Mouse (Mus musculus) forebrain, postnatal 0 days (tissue): ENCODE measurements around the gene Hnrnpa0. TPM values are rescaled to one million over a fixed set of nuclear protein-coding genes. Genes with fewer than 3 reads are reported as not detected.

Experiments used
- ATAC-seq: fragments of 200-750 bp; cut with Nextera tagmentation; 2 replicates; pipeline ENCODE4 v1.8.0; 2017; ENCODE audit warnings: mild to moderate bottlenecking, moderate library complexity
- DNase-seq: peaks from one replicate; pipeline ENCODE4 v3.0.0-alpha.2; 2015
- H3K27ac ChIP-seq: fragments of 300-500 bp; sonication (generic); 2 replicates; pipeline ENCODE4 v1.5.1; 2014; ENCODE audit warnings: low read depth, mild to moderate bottlenecking, antibody characterized with exemption, low read length, moderate library complexity, mixed read lengths
- H3K27me3 ChIP-seq: fragments of 300-500 bp; sonication (generic); 2 replicates; pipeline ENCODE4 v1.6.1; 2014; ENCODE audit warnings: mild to moderate bottlenecking, low read length, mixed read lengths; ENCODE audit not compliant: insufficient read depth
- H3K36me3 ChIP-seq: fragments of 300-500 bp; sonication (generic); 2 replicates; pipeline ENCODE4 v1.6.1; 2014; ENCODE audit warnings: mild to moderate bottlenecking, moderate library complexity; ENCODE audit not compliant: insufficient read depth
- H3K4me1 ChIP-seq: fragments of 300-500 bp; sonication (generic); 2 replicates; pipeline ENCODE4 v1.6.1; 2014; ENCODE audit warnings: antibody characterized with exemption; ENCODE audit not compliant: insufficient read depth
- H3K4me2 ChIP-seq: fragments of 300-500 bp; sonication (generic); 2 replicates; pipeline ENCODE4 v1.6.1; 2014; ENCODE audit warnings: low read depth, mild to moderate bottlenecking, moderate library complexity
- H3K4me3 ChIP-seq: fragments of 300-500 bp; sonication (generic); 2 replicates; pipeline ENCODE4 v1.5.1; 2014; ENCODE audit warnings: low read depth, low read length, mixed read lengths
- H3K9ac ChIP-seq: fragments of 300-500 bp; sonication (generic); 2 replicates; pipeline ENCODE4 v1.6.1; 2014; ENCODE audit warnings: mild to moderate bottlenecking
- H3K9me3 ChIP-seq: fragments of 300-500 bp; sonication (generic); 2 replicates; pipeline ENCODE4 v1.6.1; 2016; ENCODE audit warnings: low read length
- CTCF ChIP-seq: sonication (generic); IDR thresholded peaks from 2 replicates; pipeline ENCODE4 v1.5.1; 2016; ENCODE audit warnings: antibody characterized with exemption, control low read depth, low read depth
- WGBS: fragments of 180-500 bp; shearing (Covaris S2); extraction: QIAGEN DNeasy Blood & Tissue Kit; methylation state at CpG from one replicate; pipeline ENCODE4 v1.1.7; 2014; 5-methylcytosine and 5-hydroxymethylcytosine counted together
- polyA plus RNA-seq: library from polyadenylated mRNA; unstranded; fragments of >200 nt; fragmentation: Nextera tagmentation; extraction: Ambion mirVana; gene quantifications from 2 replicates; pipeline ENCODE4 v1.2.1, GENCODE M21; 2015
- total RNA-seq: library from RNA; depleted of rRNA; stranded (reverse); fragments of >200 nt; gene quantifications from 2 replicates; pipeline ENCODE4 v1.2.3, GENCODE M21; 2014

Gene Hnrnpa0
- total and polyA plus RNA-seq, 2 experiments from 2014 or later = 76.5 to 234 TPM

DNA sequence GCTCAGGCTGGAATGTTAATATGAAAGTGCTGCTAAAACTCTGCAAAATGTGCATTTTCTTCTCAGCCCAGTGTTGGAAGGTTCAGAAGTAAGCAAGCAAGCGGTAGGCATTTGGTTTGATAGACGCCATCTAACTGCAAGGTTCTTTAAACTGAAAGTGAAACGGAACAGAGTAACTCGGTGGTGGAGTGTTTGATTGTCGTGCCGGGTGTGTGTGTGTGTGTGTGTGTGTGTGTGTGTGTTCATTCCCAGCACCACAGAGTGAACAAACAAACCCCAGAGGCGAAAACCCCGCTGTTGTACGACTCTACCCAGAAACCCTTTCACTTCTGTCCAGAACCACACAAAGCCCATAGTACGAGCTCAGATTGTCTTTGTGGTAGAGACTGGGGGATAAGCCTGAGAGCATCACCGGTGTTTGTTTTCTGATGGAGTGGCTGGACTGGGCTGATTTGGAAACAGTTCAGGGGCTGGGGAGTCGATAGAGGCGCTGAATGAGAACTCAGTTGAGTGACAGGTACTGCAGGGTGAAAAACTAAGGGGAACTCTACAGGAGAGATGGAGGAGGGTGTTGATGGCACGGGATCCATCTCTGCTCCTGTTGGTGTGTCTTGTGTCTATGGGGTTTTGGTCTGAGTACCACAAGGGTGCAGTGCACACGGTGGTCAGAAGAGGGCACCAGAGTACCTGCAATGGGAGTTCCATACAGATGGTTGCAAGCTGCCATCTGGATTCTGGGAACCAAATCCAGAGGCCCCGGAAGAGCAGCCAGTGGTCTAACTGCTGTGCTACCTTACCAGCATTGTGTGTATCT lies 29.9 kb upstream of the Hnrnpa0 start:
- H3K4me2 ChIP-seq = peak overlapping the region; percentile 97
- DNase-seq (peak; percentile 94), ATAC-seq (peak; percentile 83)
- no peaks in the 10 kb centered on the region for H3K27me3 ChIP-seq
- WGBS = 6% methylated on average over 16 of the region's 16 CpGs
- H3K4me3 ChIP-seq = peak overlapping the region; percentile 73
- TF ChIP-seq CTCF = peak; percentile 96
- peaks cover 13% of the 10 kb centered on the region; the same call in 1 of the 2 replicates for H3K36me3 ChIP-seq
- no peaks in the 10 kb centered on the region for H3K9me3 ChIP-seq
- H3K4me1 ChIP-seq = 0 out of 2 replicates have a peak, but pooled peaks cover 5% of the 10 kb centered on the region
- peak overlapping the region; percentile 62 for H3K27ac ChIP-seq
- H3K9ac ChIP-seq = peak overlapping the region; percentile 83

GRCm38 (mm10) chr13:58157447-58158098 lies 29.2 kb upstream of the Hnrnpa0 start, which contains the start of gene Idnk:
Gene Idnk, plus strand, starts transcription at chr13:58157649.
- peak within 1 kb of the TSS; percentile 62 for H3K27ac ChIP-seq
- peak within 1 kb of the TSS; percentile 97 for H3K4me2 ChIP-seq
- peaks cover 13% of the 10 kb centered on the region; the same call in 1 of the 2 replicates for H3K36me3 ChIP-seq
- peak within 1 kb of the TSS; percentile 73 for H3K4me3 ChIP-seq
- peak; percentile 85 for DNase-seq
- H3K27me3 ChIP-seq = no peaks in the 10 kb centered on the region
- H3K9ac ChIP-seq = peak within 1 kb of the TSS; percentile 83
- no peaks in the 10 kb centered on the region for H3K9me3 ChIP-seq
- ATAC-seq = peak; percentile 86
- H3K4me1 ChIP-seq = 0 out of 2 replicates have a peak, but pooled peaks cover 5% of the 10 kb centered on the region
- WGBS = 2% methylated on average over 30 of the region's 30 CpGs
- TF ChIP-seq CTCF = peak; percentile 60

DNA sequence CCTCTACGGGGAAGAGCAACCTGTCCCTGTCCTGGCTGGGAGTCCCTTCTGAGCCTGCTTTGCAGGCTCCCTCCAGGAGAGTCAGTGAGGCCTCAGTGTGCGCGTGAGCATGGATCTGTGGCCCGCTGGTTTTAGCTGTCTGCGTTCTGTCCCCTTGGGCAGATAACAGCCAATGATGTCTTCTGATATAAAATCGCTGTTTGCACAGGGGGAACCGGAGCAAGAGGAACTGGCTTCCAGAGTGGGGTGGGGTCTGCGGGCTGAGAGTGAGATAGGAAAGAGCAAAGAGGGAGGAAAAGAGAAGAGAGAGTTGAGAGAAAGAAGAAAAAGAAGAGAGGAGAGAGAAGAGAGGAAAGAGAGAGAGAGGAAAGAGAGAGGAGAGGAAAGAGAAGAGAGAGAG lies 28.7 kb upstream of the Hnrnpa0 start:
- TF ChIP-seq CTCF = no peak
- H3K27ac ChIP-seq = peak overlapping the region; percentile 54; the same call in 1 of the 2 replicates
- peak overlapping the region; percentile 83 for H3K9ac ChIP-seq
- peak overlapping the region; percentile 73 for H3K4me3 ChIP-seq
- 0 out of 2 replicates have a peak, but pooled peaks cover 5% of the 10 kb centered on the region for H3K4me1 ChIP-seq
- H3K4me2 ChIP-seq = peak overlapping the region; percentile 97
- DNase-seq (no peak), ATAC-seq (0 out of 2 replicates have a peak, but pooled peaks have one; percentile 6)
- H3K27me3 ChIP-seq = no peaks in the 10 kb centered on the region
- peaks cover 13% of the 10 kb centered on the region; the same call in 1 of the 2 replicates for H3K36me3 ChIP-seq
- no peaks in the 10 kb centered on the region for H3K9me3 ChIP-seq
- WGBS = 17% methylated on average over 8 of the region's 8 CpGs

DNA sequence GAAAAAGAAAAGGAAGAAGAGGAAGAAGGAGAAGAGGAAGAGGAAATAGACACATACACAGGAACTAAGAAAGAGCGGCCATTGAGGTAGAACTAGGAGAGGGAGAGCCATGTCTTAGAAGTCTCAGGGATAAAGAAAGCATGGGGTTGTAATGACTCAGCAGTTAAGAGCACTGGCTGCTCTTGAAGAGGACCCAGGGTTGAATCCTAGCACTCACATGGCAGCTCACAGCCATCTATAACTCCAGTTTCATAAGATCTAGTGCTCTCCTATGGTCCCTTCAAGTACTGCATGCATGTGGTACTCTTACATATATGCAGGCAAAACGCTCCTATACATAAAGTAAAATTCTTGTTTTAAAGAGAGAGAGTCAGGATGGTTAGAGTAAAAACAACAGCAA lies 27.7 kb upstream of the Hnrnpa0 start:
- Histone ChIP-seq H3K4me3 (no peak overlapping the region), H3K27me3 (no peaks in the 10 kb centered on the region), H3K36me3 (peaks cover 10% of the 10 kb centered on the region; the same call in 1 of the 2 replicates), H3K9ac (no peak overlapping the region), H3K4me2 (no peak overlapping the region), H3K4me1 (0 out of 2 replicates have a peak, but pooled peaks cover 5% of the 10 kb centered on the region), H3K27ac (no peak overlapping the region), H3K9me3 (no peaks in the 10 kb centered on the region)
- ATAC-seq = no peak
- peak; percentile 14; the same call in 1 of the 2 replicates for TF ChIP-seq CTCF
- DNase-seq = no peak
- WGBS = 94% methylated on average over 2 of the region's 2 CpGs

GRCm38 (mm10) chr13:58150442-58150841 lies 22.1 kb upstream of the Hnrnpa0 start:
- Histone ChIP-seq H3K27ac (no peak overlapping the region), H3K4me2 (no peak overlapping the region), H3K9me3 (no peaks in the 10 kb centered on the region), H3K36me3 (no peaks in the 10 kb centered on the region), H3K4me1 (no peaks in the 10 kb centered on the region), H3K4me3 (no peak overlapping the region), H3K27me3 (no peaks in the 10 kb centered on the region), H3K9ac (no peak overlapping the region)
- DNase-seq = no peak
- ATAC-seq = no peak
- WGBS = 82% methylated on average over 11 of the region's 11 CpGs
- no peak for TF ChIP-seq CTCF

DNA sequence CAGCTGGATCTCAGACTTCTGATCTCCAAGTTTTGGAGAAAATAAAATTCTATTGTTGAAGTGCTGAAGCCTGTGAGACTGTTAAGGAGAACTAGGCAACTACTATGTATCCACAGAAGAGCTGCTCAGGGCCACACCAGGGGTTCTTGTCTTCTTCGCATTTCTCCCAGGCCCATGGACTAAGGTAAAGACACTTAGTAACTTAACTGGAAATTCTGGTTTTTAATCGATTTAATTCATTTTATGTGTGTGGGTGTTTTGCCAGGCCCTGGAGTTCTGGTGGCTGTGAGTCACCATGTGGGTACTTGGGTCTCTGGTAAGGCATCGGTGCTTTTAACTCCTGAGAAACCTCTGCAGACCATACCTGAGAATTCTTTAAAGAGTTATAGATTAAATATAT lies 21.3 kb upstream of the Hnrnpa0 start:
- TF ChIP-seq CTCF = no peak
- Histone ChIP-seq H3K9ac (no peak overlapping the region), H3K4me1 (no peaks in the 10 kb centered on the region), H3K4me2 (no peak overlapping the region), H3K4me3 (no peak overlapping the region), H3K9me3 (no peaks in the 10 kb centered on the region), H3K36me3 (no peaks in the 10 kb centered on the region), H3K27me3 (no peaks in the 10 kb centered on the region), H3K27ac (no peak overlapping the region)
- WGBS = 84% methylated on average over 3 of the region's 3 CpGs
- ATAC-seq (no peak), DNase-seq (no peak)
